Mouse (Mus musculus) telencephalon, adult 2 months (tissue): Measurements from ENCODE around the gene Grin2c.

ENCODE experiments used
- DNase-seq: peaks from one replicate; pipeline ENCODE4 v3.0.0-alpha.2; 2011; ENCODE audit warnings: low read depth, low spot score

The Grin2c gene

DNA sequence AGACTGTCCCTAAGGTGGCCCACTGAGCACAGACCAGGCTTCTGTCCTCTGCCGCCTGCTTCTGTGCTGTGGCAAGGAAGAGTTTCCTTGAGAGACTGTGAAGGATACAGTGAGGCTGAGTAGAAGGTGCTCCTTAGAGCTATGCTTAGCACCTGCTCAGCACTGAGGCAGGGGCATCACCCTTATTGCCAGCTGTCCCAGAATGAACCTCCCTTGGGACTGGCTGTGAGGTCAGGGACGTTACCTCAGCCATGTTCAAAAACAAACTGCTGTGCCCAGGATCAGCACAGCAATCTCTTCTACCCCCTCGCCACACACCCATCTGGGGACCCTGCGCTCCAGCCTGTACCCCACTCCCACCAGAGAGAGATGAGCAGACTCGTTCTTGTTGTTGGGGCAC is 34.2 kb downstream of the Grin2c start:
- DNase-seq = no peak

DNA sequence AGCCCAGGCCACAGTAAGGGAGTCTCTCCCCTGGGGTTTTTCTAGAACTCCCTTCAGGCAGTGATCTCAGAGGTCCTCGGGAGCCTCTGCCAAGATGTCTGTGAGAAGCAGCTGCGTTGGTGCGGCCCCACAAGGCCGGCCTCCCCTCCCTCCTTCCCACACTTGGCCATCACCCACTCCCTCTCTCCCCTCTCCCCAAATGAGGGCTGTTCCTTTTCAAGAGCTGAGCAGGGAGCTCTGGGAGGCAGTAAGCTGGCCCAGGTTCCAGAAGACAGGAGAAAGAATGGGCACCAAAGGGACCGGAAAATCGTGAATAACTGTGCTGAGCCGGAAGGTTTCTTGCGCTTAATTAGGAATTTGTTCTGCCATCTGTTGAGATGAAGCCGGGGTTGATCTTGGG is 35.1 kb downstream of the Grin2c start:
- no peak for DNase-seq

DNA sequence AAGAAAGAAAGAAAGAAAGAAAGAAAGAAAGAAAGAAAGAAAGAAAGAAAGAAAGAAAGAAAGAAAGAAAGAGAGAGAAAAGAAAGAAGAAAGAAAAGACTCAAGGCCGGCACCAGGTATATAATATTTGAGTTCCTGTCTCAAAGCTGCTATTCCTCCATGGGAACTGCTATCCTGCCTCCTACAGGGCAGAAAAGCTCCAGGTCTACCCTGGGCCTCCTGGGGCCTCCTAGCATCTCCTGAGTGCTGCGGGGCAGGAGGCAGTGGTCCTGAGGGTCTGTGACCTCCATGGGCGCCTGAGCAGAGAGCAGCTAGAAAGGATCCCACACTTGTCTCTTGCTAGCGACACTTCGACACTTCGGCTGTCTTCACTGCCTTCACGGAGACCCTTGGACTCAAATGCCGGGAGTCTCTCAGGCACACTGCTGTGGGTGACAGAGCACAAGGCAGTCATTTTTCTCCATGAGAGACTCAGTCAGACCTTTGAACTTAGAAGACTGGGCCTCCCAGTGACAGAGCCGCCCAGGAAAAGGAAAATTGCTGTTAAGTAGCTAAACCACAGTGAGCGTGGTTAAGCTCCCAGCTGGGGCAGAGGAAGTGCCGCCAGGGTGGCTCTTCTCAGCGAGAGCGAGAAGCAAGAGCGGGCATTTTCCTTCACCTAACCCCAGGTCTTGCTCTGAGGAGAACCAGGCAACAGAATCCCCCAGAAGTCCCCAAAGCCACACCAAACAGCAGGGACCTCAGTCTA is 35.7 kb downstream of the Grin2c start:
- DNase-seq = no peak

DNA sequence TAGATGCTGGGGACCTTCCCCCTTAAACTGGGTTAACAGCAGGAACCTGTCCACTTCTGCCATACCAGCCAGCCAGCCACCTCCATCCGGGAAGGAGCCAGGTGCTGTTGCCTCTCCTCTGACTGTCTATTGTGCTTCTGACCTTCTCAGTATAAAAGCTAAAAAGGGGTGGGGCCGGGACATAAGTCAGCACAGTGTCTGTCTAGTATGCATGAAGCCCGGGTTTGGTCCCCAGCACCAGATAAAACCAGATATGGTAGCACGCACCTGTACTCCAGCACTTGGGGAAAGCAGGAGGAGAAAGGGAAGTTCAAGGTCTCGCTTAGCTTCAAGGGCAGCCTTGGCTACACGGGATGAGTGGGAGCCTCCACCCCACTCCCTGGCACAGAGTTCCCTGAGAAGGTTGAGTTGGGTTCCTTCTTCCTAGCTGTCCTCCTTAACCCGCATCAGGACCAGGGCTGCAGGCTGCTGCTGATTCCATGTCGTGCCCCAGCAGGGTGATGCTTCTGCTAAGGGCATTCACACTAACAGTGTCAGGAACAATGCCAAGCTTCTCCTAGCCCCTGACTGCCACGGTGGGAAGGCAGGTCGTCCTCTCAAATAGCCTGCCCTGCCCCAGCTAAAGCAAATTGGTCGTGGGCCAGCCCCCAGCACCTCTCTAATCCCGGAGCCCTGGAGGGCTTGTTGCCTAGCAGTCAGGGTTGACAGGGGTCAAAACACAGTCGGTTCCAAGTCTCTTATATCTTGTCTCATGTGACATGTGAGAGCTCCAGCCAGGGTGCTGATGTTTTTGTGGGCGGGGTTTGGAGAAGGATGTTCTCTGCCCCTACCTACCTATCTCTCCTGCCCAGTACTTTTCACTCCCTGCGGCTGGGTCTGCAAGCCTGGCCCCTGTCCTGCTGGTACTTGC is 37.8 kb downstream of the Grin2c start:
- DNase-seq = no peak

DNA sequence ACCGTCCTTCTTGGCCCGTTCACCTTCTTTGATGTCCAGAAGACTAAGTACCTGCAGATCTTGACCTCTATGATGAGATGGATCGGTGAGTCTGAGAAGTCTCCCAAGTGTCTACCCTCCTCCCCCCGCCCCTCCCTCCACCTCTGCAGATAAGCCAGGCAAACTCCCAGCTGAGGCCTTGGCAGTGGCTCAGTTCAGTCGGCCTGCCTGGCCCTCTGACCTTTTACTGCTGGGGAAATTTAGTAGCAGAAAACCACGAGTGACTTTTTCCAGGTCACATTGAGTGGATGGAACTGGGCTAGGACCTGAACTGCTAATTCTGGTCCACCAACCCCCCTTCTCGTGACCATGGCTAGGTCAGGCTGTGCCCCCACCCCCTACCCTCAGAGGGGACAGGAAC is 38.6 kb downstream of the Grin2c start:
- no peak for DNase-seq

DNA sequence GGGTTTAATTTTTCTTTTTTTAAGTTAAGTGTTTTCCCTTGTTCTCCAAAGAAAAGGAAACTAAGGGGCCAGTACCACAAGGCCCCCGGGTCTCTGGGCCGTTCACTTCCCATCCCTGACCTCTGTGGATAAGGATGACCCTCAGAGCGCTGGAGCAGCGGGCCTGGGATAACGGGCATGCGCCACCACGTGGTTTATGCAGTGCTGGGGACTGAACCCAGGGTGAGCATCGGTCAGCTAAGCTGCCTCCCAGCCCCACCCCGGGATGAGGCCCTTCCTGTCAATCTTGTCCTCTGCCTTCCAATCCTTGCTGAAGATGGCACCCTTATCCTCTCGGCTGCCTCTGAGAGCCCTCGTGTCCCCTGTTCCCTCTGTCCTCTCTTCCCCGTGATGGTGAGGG is 39.4 kb downstream of the Grin2c start:
- DNase-seq = no peak

DNA sequence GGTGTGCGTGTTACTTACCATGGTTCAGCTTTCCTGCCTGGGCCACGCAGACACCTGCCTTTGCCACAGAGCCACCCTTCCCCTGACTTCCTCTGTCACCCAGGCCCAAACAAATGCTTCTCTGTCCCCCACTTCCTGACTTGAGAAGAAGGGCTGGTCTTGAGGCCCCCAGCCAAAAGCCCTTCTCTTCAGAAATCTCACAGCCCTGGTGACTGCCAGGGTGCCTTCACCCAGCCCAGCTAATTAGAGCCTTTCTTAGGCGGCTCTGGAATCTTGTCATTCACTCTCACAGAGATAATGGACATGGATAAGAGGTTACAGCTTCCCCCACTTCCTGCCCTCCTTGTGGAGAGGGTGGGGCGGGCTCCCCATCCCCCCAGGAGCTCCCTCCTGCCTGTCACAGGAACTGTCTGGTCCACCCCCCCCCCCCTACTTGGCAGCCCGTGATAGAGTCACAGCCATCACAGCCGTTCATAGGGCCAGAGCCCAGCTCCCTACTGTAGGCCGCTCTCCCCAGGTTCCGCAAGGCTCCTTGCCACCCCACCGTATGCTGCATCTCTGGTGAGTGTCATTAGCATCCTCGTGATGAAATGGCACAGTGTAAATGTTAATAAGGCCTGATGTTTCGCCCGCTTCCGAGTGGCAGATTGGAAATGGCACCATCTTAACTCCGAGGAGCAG is 40.1 kb downstream of the Grin2c start:
- DNase-seq = no peak

DNA sequence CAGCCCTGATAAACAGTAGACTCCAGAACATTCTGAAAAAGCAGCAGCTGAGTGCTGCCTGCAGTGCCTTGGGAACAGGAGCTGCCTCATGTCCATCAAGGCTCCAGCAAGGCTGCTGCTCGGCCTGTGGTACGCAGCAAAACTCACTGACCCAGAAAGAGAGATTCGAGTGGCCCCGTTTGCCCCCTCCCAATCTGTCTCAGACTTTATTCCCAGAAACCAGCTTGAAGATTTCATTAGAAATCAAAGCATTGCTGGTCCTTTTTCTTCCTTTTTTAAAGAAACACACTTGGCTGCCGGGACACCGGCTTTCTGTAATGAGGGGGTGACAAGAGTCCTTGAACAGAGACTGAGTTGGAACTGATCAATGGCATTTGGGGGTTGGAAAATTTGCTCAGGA is 41.7 kb downstream of the Grin2c start:
- DNase-seq = no peak

DNA sequence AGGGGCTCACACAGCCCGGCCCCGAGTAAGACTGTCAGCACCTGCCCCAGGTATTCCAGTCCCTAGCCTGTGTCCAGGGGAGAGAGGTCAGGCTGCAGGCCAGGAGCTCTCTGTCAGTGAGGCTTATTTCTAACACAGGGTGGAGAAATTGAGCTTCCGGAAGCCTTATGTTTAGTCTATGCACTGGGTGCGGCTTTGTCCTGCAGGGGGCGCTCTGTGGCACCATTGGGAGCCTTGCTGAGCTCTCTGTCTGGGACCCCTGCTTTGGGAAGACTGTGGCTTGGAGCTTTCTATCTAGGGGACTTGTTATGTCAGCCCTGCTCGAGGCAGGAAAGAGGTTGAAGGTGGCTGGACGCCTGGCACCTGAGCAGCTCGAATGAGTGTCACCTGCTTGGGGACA is 42.2 kb downstream of the Grin2c start:
- DNase-seq = no peak

DNA sequence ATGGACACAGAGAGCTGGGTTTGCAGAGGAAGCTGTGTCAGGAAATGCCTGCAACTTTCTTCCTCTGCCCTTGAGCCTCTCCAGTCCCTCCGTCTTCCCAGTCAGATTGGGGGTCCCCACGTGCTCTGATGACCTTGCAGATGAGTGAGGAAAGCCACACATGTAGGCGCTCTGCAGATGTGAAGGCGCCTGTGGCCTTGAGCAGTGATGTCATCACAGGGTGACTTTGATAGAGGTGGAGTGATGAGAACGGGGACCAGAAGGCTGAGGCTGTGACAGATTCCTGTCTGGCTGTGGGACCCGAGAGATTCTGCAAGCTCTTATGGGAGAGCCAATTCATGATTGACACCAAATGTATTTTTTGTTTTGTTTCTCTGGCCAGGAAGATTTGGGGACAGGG is 43.2 kb downstream of the Grin2c start:
- DNase-seq = no peak

DNA sequence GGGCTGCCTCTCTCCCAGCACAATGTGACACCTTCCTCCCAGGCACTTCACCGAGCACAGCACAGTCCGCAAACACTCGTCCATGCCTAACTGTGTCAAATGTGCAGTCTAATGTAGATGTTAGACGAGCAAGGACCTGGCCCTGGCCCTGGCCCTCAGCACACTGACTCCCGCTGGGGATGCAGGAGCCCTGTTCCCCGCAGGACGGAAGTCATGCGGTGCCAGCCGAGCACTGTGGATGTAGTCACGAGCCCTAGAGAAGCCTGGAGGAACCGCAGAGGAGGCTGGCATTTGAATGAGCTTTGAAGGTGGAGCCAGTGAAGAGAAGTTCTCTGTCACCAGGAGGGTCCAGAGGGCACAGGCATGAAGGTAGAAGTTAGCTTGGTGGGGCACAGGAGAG is 43.6 kb downstream of the Grin2c start:
- no peak for DNase-seq

DNA sequence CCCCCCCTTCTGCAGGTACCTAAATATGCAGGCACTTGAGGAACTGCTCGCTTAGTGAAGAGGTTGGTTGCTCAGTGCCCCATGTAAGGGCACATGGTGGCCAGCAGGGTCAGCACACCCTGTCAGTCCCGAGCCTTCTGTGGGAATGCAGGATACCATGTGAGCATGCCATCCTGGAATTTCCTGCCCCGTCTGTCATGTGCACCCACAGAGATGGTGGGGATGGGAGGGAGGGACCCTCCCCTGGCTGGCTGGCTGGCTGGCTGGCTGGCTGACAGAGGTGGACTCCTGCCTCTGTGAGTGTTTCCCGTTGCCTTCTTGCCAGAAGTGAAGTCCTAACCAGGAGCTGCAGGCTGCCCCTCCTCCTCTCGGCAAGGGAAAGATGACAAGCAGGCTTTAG is 44.5 kb downstream of the Grin2c start:
- DNase-seq = no peak

DNA sequence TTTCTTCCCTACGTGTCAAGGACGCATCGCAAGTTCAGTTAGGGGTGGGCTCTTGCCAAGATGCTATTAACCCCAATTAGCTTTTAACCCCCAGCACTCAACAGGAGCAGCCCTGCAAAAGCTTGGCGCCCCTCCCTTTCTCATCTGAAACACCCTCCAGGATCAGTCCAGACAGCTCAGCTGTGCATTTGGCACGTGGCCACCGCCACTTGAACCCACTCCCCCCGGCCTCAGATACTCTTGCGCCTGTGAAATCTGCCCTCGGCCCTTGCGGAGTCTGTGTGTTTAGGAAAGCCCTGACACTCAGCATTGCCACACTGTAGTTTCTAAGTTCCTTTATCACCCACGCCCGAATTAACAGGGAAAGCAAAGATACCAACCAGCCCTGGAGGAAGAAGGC is 45.0 kb downstream of the Grin2c start:
- DNase-seq = no peak

DNA sequence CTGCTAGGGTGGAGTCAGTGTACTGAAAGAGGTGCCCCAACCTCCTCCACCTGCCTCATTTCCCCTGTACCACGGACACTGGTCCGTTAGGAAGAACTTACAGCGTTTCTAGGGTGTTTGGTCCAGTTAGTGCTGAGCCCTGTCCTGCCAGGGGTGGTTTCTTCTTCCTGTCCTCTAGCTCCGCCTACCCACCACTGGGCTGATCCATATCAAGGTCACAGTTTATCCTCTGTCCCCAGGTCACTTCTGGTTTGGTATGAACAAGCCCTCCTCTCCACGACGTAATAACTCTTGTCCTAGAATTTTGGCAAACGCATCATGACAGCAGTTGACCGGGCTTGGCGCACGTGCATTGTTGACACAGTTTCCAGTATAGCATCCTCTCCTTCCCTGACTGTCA is 47.4 kb downstream of the Grin2c start:
- DNase-seq = no peak

DNA sequence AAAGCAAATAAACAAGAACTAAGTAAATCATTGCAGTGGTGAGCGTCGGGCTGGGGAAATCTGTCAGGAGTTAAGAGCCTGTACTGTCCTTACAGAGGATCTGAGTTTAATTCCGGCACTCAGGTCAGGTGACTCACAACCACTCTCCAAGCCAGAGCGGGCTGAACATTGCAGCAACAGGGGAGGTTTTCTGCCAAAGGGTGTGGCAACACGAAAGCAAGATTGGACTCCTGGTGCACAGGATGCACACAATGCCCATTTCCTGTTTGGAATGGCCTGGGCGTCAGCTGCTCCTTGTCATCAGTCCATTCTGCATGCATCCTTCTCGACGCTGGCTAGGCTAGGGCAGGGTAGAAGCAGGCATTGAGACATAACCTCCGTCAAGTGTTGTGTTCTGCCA is 47.8 kb downstream of the Grin2c start:
- no peak for DNase-seq

DNA sequence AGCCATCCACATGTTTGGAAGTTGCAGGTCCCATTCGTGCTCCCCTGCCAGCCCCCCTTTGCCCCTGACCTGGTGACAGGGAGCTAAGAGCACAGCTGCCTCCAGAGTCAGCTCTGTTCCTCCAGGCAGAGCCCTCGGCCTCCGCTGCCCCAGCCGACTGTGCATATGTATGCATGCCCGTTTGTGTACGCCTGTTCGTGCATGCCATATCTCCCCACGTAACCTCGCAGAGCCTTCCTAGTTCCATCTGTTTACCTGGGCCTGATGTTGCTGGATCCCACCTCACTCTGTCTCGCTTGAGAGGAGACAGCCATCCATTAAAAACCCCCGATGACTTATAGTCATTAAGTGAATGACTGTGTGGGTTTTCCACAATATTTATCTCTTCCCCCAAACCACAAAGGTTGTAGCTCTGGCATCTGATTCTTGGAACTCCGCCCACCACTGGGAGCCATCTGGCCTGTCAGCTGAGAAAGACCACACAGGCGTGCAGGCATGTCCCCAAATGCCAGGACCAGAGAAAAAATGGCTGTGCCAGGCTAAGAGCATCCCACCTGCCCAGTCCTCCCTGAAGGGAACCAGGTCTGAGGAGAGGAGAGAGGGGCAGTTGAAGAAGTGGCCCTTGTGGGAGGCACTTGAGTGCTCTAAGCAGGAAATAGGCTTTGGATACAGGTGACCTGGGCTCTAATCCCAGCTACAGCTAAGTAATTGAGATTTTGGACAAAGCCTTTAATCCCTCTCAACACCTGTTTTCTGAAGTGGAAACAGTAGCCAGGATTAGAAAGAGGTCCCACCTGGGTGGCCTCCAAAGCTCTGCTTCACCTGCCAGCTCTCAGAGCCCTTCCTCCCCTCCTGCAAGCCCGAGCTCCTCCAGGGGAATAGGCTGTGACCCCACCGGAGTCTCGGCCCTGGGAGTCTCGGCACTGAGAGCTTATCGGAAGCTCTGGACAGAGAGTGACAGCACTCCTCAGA is 49.3 kb downstream of the Grin2c start:
- no peak for DNase-seq

DNA sequence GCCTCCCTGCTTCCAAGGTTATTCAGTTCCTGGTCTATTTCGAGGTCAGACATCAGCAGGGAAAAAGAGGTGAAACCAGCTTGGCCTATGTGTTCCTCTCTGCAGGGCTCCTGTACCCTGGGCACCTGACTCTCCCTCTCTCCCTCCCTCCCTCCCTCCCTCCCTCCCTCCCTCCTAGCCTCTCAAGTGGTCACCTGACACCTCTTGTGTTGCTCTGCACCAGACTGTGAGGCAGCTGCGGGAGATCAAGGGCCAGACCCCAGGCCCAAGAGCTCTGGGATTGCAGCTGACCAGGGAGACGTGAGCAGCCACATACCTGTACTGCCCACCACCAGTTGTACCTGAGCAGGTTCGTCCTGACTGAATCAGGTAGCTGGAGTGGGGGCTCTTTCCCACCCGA is 51.9 kb downstream of the Grin2c start:
- no peak for DNase-seq

DNA sequence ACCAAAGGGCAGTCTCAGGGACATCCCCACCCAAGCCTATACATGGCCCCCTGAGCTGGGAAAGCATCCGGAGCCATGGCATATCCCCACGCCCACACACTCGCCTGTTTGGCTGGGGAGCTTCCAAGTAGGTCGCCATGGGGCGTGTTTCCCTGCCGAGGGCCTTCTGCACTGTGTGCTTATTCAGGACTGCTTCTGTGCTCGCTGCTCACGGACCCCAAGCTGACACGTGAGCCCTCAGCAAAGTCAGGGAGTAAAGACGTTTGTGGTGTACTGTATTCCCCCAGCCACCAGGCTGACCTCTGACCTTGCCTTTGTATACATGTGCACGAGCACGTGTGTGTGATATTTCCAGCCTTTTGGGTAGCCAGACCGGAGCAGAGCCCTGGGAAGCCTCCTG is 54.9 kb downstream of the Grin2c start:
- DNase-seq = no peak

DNA sequence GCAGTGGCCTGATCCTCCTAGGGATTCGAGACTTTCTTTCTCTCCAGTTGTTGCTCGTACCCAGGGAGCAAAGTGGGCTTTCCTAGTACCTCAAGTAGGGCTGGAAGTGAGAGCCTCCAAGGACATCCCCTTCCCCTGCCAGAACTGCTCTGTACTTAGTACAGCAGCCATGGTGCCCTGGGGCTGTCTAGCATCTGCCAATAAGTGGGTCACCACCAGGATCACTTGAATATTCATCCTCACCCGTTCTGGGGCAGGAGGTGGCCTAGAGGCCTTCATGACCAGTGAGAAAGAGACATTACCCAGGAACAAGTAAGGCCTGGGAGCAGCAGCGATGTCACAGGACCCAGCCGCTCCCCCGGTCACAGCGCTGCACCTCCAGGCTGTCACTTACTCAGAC is 57.1 kb downstream of the Grin2c start:
- DNase-seq = no peak

DNA sequence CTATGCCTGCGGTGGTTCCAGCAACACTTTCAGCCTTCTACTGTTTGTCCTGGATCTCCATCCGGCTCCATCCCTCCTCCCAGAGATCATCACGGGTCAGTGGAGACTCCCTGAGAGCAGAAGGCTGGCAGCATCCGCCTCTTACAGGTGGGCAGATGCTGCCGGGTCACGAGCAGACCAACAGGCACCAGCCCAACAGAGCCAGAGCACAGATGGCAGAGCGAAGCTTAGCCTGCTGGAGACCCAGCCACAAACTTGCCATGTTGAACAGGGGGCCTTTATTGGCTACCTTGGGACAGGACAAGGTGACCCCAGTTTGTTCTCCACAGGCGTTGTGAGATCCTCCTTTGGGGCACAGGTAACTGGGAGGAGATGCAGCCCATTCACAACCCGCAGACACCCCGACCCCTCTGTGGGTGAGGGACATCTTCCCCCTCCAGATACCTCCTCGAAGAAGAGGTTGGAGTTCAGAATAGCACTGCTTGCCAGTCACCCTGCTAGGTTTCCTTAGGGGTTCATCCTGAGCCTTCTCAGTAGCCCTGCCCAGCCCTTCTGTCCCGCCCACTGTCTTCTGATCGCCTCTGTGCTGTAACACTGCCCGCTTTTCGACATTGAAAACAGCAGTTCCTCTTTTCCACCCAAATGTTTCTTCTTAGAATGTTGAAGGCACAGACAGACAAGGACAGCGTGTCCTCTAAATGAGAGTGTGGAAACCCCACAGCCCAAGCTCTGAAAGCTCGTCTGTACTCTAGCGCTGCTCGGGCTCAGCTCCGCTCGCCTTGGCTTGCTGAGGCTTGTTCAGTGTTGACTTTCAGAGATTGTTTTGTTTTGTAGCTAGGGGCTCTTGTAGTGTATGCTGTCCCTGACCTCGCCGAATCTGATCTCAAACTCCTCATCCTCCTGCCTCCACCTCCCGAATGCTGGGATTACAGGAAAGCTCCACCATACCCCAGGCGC is 58.0 kb downstream of the Grin2c start:
- DNase-seq = no peak
